Mouse (Mus musculus) thymus, postnatal 4 days (tissue): ENCODE measurements at regions not wholly inside any gene's neighbourhood (a gene's known extent, or its start where the extent isn't known, plus 50 kb on each side); places are given as distances from the start of the nearest gene placed in this dataset.
A peak's percentile ranks its signal among the peaks of the same experiment; 100 is the strongest.
"Not testable (repeated sequence)": the region's sequence is repeated elsewhere in the genome, so short reads cannot be mapped to it uniquely, and the experiment has no call there.

ENCODE experiments used
- DNase-seq: peaks from one replicate; pipeline ENCODE4 v3.0.0; 2021

DNA sequence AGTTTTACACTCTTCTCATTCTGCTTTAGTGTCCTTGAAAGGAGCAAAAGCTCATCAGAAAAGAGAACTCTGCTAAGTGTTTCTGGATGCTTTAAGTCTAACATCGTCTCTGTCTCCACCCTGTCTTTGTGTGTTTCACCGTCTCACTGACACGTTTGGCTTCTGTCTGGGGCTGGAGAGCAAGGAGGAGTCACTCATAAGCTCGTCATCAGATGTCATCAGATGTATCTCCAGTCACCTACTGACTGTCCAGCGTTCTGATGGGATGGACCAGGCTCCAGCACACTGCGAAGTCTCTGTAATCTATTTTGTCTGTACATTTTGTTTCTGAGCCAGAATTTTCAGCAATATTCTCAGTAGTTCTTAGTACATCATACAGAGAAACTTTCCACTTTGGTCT is 283.4 kb upstream of the Arglu1 start:
- no peak for DNase-seq

DNA sequence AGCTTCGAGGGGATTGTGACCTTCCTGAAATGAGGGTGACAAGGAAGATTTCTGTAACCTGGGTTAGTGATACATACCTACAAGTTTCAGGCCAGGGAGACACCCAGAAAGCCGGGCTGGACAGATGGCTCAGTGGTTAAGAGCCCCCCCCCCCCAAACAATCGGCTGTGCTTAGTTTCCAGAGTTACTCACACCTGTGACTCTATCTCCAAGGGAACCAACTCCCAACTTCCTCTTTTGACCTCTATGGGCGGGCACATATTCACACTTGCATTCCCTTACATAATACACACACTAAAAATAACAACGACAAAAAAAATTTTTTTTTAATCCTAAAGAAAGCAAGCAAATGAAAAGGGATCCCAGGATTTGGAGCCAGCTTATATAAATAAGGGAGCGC is 283.0 kb upstream of the Arglu1 start:
- no peak for DNase-seq

DNA sequence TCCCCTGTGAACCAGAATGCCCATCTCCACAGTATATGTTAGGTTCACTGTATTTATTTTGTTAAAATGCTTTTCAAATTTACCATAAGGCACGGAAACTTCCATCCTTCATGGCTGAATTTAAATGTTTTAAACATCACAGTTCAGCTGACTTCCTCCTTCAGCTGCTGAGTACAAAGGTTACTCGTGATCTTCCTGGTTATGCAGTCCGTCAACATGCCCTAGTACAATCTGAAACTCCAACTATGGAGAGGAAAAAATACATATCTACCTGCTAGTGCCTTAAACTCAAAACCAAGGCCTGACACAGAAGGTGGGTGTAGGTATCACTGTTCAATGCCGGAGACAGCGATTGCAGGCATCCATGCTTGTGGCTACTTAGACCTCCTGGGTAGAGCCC is 280.5 kb upstream of the Arglu1 start:
- DNase-seq = no peak

DNA sequence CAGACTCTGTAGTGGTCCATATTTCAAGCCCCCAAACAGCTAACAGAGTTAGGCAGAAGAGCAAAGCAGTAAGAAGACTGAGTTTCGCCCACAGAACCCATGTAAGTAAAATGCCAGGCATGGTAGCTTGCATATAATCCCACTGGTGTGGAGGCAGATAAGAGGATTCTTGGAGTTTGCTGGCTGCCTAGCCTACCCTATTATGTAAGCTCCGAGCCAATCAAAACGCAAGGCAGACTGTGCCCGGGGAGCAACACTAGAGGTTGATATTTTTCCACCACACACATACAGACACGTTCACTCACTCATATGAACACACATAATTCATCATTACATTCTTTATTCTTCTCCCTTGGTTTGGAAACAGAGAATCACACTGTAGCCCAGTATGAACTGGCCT is 280.0 kb upstream of the Arglu1 start:
- DNase-seq = no peak

DNA sequence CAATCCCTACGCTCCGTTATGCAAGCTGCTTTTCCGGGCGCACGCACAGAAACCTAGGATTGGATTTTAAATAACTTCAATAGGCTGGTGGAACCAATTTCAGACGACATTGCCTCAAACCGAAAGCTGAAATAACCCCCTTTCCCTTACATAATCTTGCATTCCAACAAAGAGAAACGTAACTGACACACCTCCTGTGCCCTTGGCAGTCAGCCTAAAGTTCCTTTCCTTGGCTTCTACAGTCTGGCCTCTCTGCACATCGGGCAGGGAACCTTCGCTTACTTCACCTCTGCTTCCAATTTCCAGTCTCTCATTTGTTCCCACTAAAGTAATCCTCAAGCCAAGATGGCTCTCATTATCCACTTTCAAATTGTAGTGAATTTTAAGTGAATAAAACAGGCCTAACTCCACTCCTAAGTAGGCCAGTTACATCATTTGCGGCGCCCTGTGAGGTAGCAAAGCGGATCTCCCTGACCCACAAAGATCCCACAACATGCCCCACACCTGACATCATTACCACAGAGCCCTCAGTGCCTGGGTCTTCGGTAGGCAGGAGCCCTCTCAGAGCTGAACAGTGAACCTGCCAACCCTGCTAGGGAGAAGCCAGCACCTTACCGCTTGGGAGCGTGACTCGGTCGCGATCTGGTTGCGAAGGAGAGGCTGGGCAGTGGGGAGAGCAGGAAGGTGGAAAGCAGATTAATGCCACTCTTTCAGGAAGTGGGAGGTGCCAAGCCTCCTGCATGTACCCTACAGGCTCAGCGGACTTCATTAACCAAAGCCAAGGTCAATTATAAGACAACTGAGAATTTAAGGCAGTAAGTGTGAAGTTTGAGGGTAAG is 279.0 kb upstream of the Arglu1 start:
- DNase-seq = peak; percentile 19

DNA sequence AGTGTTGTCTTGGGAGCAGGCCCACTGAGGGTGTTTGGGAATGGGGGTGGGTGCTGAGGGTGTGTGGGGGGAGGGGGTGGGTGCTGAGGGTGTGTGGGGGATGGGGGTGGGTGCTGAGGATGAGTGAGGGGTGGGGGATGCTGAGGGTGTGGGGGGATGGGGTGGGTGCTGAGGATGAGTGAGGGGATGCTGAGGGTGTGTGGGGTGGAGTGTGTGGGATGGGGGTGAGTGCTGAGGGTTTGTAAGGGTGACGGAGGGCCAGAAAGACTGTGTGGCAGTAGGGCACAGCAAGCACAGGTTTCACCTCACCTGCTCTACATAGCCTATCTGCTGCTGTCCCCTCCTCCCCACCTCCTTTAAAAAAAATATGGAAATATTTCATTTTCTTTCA is 276.3 kb upstream of the Arglu1 start:
- DNase-seq = no peak

DNA sequence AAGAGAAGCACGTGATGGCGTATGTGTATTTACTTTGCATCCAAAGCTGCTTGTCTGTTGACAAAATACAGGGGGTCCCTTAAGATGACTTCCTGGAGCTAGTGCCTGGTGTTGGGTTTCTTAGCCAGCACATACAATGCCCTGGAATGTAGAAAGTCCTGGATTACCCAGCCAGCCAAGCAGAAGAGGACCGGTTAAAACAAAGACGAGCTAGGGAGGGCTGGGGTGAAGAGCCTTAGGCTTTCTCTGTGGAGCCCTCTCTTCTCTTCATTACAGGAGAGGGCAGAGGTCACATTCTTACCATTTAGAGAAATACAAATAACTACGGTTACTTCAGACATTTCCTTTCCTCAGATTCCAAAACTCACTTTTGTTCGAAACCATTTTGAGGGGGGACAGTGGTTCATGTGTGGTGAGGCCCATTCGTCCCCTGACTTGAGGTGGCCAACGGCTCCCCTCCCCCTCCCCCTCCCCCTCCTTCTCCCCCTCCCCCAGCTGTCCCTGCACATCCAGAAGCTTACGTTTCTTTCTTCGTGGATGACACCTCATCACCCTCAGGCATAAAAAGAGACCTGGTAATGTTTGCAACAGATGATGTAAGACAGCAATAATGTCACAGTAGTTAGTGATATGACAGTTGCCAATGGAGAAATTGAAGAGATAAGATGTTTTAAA is 275.8 kb upstream of the Arglu1 start:
- DNase-seq = no peak

DNA sequence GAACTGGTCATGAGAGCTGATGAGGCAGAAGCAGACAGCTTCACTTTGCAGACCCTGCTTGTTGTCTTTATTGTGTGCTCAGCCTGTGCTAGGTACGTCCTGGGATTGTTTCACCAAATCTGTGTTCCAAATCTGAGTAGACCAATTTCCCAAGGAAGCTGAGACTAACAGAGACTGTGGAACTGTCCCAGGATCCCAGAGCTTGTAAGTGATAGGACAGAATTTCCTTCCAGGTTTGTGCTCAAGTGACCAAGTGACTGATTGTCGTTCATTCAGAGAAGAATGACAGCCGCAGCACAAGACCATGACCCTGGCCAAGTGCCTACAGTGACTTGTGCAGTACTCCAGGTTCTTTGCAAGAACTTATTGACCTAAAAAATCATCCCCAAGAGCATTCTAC is 269.9 kb upstream of the Arglu1 start:
- DNase-seq = no peak

DNA sequence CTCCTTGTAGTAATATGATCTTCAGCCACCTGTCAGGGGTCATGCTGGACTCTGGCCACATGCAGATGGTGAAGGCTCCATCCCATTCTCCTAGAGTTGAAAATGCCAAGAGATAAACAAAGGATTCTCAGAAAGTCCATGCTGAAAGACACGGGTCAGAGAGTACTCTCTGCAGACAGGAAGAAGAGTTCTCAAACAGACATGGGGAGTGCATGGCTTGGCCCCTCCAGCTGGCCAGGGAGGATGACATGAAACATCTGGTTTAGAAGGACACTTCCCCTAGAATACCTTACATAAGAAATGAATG is 269.4 kb upstream of the Arglu1 start:
- DNase-seq = no peak

DNA sequence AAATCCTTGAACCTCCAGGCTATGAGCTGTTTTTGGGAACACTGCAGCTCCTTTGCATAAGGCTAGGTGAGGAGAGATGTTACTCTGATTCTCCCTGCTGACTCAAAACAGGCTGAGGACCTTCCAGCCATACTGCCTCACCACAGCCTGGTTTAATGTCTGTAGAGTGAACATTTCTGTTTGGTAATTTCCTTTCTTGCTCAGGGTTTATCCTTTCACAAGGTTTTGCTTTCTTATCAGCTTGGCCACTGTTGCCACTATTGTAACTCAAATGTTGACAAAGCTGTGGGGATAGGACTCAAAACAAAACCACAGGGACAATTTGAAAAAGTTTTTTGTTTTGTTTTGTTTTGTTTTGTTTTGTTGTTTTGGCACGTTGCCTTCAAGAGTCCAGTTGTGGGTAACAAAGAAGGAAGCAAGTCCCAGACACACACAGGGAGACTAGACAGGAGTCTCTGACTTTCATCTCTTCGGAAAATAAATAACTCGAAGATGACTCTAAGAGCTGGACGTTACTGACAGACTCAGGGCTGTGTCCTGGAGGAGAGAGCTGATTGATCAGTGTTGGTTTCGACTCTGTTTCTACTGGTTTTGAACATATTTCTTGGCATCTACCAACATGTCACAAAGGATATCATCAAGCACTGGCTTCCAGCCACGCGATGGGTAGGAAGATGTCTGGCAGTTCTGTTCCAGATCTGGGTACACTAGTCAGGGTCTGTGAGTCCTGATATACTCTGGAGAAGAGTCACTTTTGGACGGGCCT is 268.9 kb upstream of the Arglu1 start:
- no peak for DNase-seq

DNA sequence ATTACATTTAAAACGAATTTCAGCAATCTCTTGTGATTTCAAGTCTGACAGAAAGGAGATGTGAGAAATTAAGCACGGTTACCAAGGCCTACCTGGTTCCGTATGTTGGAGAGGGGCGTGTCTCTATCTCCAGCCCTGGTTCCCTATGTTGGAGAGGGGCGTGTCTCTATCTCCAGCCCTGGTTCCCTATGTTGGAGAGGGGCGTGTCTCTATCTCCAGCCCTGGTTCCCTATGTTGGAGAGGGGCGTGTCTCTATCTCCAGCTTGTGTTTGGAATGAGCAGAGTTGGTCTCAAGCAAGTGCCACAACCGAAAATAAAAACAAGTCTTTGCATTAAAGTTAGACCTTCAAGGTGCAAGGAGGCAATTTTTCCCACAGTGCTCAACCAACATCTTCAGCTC is 267.8 kb upstream of the Arglu1 start:
- DNase-seq = not testable (repeated sequence)

DNA sequence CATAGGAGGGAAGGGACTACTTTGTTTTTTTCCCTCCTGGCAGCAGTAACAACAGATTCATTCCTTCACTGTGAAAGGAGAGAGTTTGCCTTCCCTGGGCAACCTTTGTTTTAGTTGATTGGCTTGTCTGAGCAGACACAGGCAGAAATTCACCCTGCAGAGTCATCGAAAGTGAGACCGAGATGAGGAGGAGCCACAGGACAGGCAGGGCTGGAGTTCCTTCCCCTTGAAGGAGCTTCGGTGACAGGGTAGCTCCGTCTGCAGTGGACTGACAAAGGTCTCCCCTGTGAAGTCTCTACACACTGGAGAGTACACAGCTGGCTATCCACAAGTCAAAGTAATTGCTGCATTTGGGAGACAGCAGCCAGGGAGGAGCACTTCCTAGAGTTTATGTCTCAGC is 261.9 kb upstream of the Arglu1 start:
- DNase-seq = no peak

DNA sequence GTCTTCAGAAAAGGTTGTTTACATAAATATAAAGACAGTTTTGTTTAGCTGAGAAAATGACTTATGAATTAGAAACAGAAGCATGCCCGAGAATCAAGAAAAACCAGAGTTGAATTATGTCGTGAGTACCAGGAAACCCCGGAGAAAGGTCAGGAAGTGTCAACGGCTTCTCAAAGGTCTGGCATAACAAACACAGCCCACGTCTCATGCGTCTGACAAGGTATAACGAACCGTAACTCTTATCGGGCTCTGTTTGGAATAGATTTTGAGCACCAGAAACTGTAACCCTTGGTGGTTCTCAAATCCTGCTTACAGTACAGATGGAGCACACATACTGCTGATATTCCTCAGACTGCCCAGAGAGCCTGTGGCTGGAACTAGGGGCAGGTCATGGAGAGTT is 260.9 kb upstream of the Arglu1 start:
- no peak for DNase-seq

DNA sequence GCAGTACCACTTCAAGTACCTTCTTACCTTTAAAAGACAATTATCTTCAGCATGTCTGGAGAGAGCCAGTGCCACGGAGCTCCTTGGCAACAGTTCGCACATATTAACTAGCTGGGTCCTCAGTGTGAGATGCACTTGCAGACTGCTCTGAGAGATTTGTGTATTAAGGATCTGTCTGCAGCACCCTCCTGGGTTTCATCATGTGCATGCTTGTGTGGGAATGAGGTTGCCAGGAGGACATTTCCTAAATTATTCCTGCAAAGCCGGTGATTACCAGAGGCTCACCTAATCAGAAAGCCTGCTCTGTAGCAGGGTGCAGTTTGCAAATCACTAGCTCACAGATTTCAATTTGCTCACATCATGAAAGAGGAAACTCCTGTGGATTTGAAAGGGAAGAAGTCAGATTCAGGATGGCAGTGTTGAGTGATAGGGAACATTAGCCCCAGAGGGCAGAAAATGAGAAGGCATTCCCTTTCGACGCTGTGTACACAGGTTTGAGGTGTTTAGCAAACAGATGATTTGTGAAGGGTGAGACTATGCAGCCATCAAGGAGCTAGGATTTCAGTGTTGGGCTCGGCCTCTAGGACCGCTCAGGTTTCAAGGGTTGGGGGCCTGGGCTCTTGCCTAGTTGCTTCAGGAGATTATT is 257.3 kb upstream of the Arglu1 start:
- DNase-seq = no peak

DNA sequence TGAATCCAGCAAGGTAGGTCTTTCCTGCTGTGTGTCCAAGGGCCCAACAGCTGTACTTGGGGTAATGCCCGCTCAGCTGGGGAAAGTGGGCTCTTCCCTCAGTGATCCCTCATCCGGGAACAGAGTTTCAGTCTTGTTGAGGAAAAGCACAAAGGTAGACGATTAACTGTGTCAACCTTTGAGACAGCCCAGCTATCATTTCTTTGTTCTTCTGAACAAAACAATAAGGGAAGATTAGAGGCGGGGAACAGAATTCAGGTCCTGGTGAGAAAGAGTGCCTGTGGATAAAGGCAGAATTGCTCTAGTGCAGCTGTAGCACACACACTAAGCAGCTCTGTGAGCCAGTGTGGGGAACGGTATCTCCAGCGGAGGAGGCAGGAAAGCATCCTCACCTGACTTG is 252.7 kb upstream of the Arglu1 start:
- no peak for DNase-seq

DNA sequence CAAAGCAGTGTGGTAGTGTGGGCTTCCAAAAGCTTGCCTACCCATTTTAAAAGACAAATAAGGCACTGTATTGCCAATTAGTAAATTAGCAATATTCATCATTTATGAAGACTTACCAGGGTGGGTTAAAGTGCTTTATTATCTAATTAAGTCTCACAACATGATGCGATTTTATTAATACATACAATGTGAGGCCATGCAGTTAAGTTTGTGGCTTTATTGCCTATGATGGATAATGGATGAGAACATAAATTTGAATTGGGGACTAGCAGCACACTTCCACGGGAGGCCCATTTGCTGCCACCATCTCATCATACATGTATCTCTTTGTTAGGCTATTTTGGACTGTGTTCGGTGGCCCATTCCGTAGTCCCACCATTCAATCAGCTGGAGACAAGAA is 250.6 kb upstream of the Arglu1 start:
- DNase-seq = no peak

DNA sequence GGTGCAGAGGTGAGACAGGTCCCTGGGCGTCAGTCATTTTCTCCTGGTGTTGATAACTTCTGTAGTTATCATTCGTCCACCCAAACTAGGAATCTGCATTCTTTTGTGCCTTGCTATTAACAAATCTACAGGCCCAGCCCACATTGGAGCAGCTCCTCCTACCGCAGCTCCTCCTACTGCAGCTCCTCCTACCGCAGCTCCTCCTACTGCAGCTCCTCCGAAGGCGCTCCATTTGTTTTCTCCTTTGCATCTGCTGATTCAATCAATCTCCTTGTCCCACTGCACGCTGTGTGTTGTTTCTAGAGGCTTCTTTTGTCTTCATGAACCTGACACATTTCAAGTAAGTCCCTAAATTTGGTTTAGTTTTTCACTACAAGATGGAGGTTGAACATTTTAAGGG is 248.2 kb upstream of the Arglu1 start:
- no peak for DNase-seq

DNA sequence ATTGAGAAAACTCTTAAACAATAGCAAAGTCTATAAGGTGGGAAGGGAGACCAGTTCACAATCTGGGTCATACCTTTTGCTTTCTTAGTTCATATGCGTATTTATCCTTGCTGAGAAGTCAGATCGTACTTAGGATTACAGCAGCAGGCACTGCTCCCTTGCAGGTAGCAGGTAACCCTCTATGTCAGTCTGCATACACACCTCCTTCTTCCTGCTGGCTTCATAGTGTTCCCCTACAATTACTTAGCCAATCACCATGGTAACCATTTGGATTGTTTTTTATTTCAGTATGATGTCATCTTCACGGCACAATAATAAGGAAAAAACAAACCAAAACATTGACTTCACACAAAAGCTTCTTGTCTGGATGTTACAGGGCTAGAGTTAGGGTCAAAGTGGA is 242.1 kb upstream of the Arglu1 start:
- no peak for DNase-seq

DNA sequence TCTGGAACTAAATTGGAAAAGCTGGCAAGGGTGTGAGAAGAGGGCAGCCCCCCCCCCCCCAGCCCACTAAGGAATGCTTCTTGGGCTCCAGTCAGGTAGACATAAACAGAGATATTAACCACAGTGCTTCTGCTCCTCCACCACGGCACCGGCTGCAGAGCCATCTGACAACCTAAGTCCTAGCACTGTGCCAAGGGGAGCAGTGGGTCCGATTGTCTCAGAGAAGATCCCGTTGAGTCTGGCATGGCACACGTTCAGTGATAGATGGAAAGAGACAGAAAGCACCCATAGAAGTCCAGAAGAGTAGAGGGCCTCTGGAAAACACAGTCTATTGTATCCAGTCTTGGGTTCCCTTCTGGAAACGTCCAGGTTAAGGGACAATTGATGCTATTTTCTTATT is 241.4 kb upstream of the Arglu1 start:
- no peak for DNase-seq

DNA sequence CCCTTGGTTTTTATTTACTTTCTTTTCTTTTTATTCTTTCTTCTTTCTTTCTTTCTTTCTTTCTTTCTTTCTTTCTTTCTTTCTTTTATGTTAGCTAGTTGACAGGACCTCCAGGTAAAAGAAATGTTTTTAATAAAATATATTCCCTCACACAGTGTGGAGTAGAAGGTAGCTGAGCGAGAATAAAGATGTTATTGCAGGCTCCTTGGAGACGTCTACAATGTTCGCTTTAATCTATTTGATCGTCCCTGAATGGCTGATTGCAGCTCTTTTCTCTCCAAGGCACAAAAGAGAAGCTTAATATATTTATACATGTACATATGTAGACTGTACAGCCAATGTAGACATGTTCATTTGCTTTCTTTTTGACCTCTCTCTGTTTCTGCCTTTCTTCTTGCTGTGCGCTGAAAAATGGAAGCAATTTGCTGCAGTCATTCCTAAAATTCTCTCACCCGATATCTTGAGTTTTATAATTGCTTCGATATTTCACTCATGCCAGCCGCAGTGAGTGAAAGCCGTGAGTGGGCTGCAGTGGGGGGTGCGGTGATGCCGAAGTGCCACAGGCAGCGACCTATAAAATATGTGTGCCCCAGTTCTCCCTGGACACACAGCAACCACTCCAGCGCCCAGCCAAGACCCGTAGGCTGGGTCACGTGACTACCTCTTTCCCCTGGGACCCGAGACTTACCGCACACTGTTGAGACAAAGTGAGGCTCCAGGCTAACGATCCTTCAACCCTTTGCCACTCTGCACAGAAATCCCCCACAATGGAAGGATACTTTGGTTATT is 237.9 kb upstream of the Arglu1 start:
- DNase-seq = no peak

DNA sequence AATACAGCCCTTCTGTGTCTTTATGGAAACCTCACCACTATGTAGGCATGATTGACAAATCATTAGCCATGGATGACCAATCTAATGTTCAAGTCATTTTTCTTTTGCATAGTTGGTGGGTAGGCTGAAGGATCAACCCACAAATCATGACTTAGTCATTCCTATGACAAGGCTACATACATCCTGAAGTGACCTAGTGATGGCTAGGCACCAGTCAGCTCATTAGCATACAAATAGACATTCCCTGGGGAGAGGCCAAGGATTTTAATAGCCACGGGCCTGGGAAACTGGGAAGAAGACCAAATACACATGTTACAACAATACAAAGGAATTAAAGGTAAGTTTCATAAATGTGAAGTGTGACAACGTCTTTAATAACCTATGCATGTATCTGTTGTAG is 231.1 kb upstream of the Arglu1 start:
- DNase-seq = no peak

DNA sequence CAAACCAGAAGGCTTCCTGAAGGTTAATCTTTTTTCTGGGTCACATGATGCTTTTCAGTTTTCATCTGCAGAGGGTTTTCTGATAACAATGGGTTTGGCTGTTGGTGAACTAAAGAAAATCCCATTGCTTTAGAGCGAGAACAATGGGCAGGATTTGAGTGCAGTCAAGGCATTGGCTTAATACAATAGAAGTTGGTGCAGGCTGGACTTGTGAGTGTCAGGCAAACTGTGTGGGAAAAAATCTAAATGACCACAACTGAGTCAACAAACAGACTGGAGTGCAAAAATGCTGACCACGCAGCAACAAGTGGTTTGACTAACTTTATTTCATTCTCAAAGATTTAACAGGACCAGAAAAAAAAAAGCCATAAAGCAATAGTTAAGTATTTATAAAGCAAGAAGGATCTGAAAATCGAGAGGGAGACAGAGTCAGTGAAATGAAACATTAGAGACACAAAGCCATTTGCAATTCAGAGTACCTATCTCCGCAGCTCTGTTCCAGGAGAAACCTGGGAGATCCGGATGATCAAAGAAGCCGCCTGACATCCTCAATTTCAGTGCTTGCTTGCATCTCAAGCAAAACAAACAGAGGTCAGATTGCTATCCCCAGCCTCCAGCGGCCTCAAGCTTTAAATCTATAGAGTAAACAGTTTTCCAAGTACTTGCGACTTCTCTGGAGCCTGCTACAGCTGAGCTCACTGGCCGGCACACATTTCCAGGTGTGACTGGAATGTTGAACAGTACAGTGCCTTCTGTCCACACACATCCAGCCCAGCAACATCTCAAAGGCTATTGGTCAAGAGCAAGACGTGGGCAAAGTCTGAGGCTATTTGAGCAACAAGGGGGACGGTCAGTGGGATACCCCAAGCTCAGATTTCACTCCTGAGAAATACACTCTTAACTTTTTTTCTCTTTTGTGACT is 229.5 kb upstream of the Arglu1 start:
- DNase-seq = no peak
